Mouse (Mus musculus): ENCODE measurements at regions not wholly inside any gene's neighbourhood (a gene's known extent, or its start where the extent isn't known, plus 50 kb on each side); places are given as distances from the start of the nearest gene placed in this dataset. TPM values are rescaled to one million over a fixed set of nuclear protein-coding genes. Genes with fewer than 3 reads are reported as not detected.

DNA sequence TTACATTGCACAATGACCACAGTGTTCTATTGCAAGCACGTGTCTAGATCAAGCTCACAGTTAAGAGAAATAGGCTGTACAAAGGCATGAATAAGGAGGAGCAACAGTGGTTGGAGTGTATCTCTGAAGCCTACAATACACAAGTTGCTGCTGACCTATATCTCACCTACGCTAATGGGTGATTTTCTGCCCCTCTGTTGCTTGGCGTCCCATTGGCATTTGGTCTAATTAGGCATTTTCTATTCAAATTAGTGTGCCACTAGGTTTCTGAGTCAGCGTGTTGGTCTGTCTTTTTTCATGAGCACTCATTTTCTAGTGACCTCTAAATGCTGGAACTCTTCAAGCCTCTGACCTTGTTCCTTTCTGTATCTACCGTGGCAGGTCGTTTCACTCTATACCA lies 98.9 kb upstream of the Slc24a2 start:
- H3K4me1 ChIP-seq, result peaks cover 8% of the 10 kb centered on the region
- no peak overlapping the region for H3K27ac ChIP-seq
- ATAC-seq (ENCODE audit: low FRiP score), result no peak
- H3K9me3 ChIP-seq (replicated peaks), result no peaks in the 10 kb centered on the region
- no peaks in the 10 kb centered on the region for H3K36me3 ChIP-seq
- 67% methylated on average over 6 of the region's 6 CpGs for WGBS
- H3K4me2 ChIP-seq (replicated peaks), result no peak overlapping the region
- no peak overlapping the region for H3K9ac ChIP-seq
- H3K4me3 ChIP-seq, result no peak overlapping the region
- H3K27me3 ChIP-seq, result no peaks in the 10 kb centered on the region

- 72% methylated on average over 2 of the region's 2 CpGs for WGBS
These were observed 91.6 kb upstream of the Slc24a2 start for GRCm38 (mm10) chr4:87321726-87322349.

GRCm38 (mm10) chr4:87298129-87298528 lies 67.9 kb upstream of the Slc24a2 start:
- H3K36me3 ChIP-seq, result no peaks in the 10 kb centered on the region
- no peak for ATAC-seq (ENCODE audit: low FRiP score)
- H3K4me1 ChIP-seq, result no peaks in the 10 kb centered on the region
- H3K4me3 ChIP-seq, result no peak overlapping the region
- H3K27me3 ChIP-seq, result no peaks in the 10 kb centered on the region
- H3K9ac ChIP-seq, result no peak overlapping the region
- H3K4me2 ChIP-seq (replicated peaks), result no peak overlapping the region
- WGBS, result 82% methylated on average over 5 of the region's 5 CpGs
- H3K27ac ChIP-seq, result no peak overlapping the region
- H3K9me3 ChIP-seq (replicated peaks), result no peaks in the 10 kb centered on the region

More at GRCm38 (mm10) chr4:87321726-87322349, 91.6 kb upstream of the Slc24a2 start:
- H3K27me3 ChIP-seq, result no peaks in the 10 kb centered on the region
- ATAC-seq (ENCODE audit: low FRiP score), result no peak
- H3K27ac ChIP-seq, result no peak overlapping the region
- H3K9me3 ChIP-seq (replicated peaks), result no peaks in the 10 kb centered on the region
- no peak overlapping the region for H3K4me2 ChIP-seq (replicated peaks)
- H3K4me1 ChIP-seq, result no peaks in the 10 kb centered on the region
- no peaks in the 10 kb centered on the region for H3K36me3 ChIP-seq
- no peak overlapping the region for H3K4me3 ChIP-seq
- H3K9ac ChIP-seq, result no peak overlapping the region

DNA sequence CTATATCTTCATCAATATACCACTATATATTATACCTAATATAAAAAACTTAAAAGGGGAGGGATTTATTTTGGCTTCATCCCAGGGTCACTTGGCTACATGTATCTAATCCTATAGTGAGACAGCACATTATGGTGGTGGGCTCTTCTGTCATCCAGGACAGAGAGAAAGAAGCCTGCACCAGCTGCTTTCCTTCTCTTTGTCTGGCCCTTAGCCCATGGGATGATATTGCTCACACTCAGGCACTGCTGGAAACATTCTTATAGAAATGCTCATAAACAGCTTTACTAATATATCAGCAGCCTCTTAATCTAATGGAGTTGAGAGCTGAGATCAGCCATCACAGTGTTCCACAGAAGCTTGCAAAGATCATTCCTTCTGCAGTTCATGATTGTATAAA lies 64.3 kb upstream of the Slc24a2 start:
- ATAC-seq (ENCODE audit: low FRiP score), result no peak
- H3K4me3 ChIP-seq, result no peak overlapping the region
- H3K27me3 ChIP-seq, result no peaks in the 10 kb centered on the region
- H3K9me3 ChIP-seq (replicated peaks), result no peaks in the 10 kb centered on the region
- no peaks in the 10 kb centered on the region for H3K36me3 ChIP-seq
- H3K9ac ChIP-seq, result no peak overlapping the region
- no peak overlapping the region for H3K4me2 ChIP-seq (replicated peaks)
- H3K27ac ChIP-seq, result no peak overlapping the region
- H3K4me1 ChIP-seq, result no peaks in the 10 kb centered on the region

Small RNA genes in the stretch of these regions (microRNA-seq; reads per million reads assigned to microRNA genes)
- not detected for gene Gm23154
